Mouse (Mus musculus) small intestine, adult 2 months (tissue): ENCODE results near the gene Cachd1. TPM values are rescaled to one million over a fixed set of nuclear protein-coding genes. Genes with fewer than 3 reads are reported as not detected.

ENCODE experiments used
- H3K27ac ChIP-seq: fragments of 200-500 bp; 2 replicates; pipeline ENCODE4 v1.5.1; 2012; ENCODE audit warnings: low read depth, low read length, control low read depth, inconsistent platforms; ENCODE audit not compliant: insufficient read depth
- H3K27me3 ChIP-seq: fragments of 200-500 bp; 2 replicates; pipeline ENCODE4 v1.6.1; 2012; ENCODE audit warnings: mild to moderate bottlenecking, moderate library complexity, low read length, inconsistent platforms; ENCODE audit not compliant: control insufficient read depth, insufficient read depth
- H3K36me3 ChIP-seq: fragments of 200-500 bp; 2 replicates; pipeline ENCODE4 v1.6.1; 2012; ENCODE audit warnings: mild to moderate bottlenecking, low read length, control low read depth, inconsistent platforms; ENCODE audit not compliant: control insufficient read depth, insufficient read depth
- H3K4me1 ChIP-seq: fragments of 200-500 bp; 2 replicates; pipeline ENCODE4 v1.6.1; 2012; ENCODE audit warnings: low read length, inconsistent platforms, mixed read lengths; ENCODE audit not compliant: control insufficient read depth, insufficient read depth, insufficient read length
- H3K4me3 ChIP-seq: fragments of 200-500 bp; 2 replicates; pipeline ENCODE4 v1.5.1; 2012; ENCODE audit warnings: low read depth, mild to moderate bottlenecking, control low read depth, inconsistent platforms, low read length, moderate library complexity
- CTCF ChIP-seq: fragments of 200-500 bp; IDR thresholded peaks from 2 replicates; pipeline ENCODE4 v1.5.1; 2012; ENCODE audit warnings: low read depth, mild to moderate bottlenecking, control low read depth, inconsistent platforms, low read length, moderate library complexity, mixed read lengths; ENCODE audit not compliant: insufficient replicate concordance, insufficient read length; ENCODE audit errors: extremely low read depth
- POLR2A ChIP-seq: fragments of 200-500 bp; IDR thresholded peaks from 2 replicates; pipeline ENCODE4 v1.6.1; 2012; ENCODE audit warnings: low read depth, mild to moderate bottlenecking, control low read depth, inconsistent platforms, low read length, moderate library complexity
- WGBS: fragments of 180-500 bp; shearing (Covaris S2); methylation state at CpG from one replicate; pipeline ENCODE4 v1.1.7; 2018; 5-methylcytosine and 5-hydroxymethylcytosine counted together
- polyA plus RNA-seq: library from polyadenylated mRNA; depleted of rRNA; stranded (reverse); fragments of >200 nt; gene quantifications from 2 replicates; pipeline ENCODE4 v1.2.3, GENCODE M21; 2012

The Cachd1 gene
- polyA plus RNA-seq, 1 experiment = 51.7 TPM

DNA sequence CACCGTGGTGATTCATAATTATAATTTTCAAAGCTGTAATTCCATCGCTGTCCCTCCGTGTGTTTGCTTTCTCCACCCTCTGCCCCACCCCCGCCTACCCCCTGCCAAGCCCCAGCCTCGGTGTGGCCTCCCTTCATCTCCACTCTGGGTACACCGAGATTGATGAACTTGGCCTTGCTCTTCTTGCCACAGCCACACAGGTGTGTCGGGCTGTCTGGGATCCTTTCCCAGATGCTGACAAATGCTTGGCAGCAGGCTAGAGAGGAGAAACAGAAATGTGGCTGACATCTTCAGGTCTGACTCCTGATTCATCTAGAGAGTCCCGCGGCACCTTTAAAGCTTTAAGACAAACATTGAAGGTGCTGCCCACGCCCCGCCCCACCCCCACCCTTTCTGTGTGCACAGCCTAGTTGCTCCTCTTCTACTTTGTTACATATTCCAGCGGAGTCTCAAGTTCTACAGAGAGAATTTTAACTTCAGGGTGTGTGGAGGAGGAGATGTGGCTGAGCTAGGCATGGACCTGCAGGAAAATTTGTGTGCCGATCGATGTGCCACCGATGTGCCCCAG, 87.5 kb downstream of the Cachd1 start:
- Histone ChIP-seq H3K27me3 (no peaks in the 10 kb centered on the region), H3K4me1 (no peaks in the 10 kb centered on the region), H3K27ac (no peak overlapping the region), H3K36me3 (no peaks in the 10 kb centered on the region), H3K4me3 (no peak overlapping the region)
- 24% methylated on average over 15 of the region's 15 CpGs for WGBS
- TF ChIP-seq CTCF (no peak), POLR2A (no peak)

DNA sequence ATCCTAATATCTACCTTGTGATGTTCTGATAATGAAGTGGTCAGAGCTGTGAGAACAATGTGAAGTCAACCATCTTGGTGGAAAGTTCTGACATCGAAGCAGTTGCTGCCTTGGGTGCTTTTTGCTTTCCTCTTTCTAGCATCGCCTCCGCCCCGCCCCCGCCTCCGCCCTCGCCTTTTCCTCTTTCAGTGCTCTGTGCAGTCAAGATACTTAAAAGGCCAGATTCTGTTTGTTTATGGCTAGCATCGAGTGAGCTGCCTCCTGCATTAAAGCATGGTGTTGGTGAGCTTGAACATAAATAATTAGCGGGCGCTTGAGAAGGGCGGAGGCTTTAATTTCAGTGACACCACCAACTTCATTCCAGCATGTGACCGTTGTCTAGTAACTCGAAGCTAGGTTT, 88.9 kb downstream of the Cachd1 start:
- H3K36me3 ChIP-seq = no peaks in the 10 kb centered on the region
- H3K27me3 ChIP-seq = no peaks in the 10 kb centered on the region
- no peak for TF ChIP-seq POLR2A
- TF ChIP-seq CTCF = no peak
- 60% methylated on average over 13 of the region's 13 CpGs for WGBS
- H3K4me3 ChIP-seq = no peak overlapping the region
- H3K4me1 ChIP-seq = no peaks in the 10 kb centered on the region
- H3K27ac ChIP-seq = no peak overlapping the region

DNA sequence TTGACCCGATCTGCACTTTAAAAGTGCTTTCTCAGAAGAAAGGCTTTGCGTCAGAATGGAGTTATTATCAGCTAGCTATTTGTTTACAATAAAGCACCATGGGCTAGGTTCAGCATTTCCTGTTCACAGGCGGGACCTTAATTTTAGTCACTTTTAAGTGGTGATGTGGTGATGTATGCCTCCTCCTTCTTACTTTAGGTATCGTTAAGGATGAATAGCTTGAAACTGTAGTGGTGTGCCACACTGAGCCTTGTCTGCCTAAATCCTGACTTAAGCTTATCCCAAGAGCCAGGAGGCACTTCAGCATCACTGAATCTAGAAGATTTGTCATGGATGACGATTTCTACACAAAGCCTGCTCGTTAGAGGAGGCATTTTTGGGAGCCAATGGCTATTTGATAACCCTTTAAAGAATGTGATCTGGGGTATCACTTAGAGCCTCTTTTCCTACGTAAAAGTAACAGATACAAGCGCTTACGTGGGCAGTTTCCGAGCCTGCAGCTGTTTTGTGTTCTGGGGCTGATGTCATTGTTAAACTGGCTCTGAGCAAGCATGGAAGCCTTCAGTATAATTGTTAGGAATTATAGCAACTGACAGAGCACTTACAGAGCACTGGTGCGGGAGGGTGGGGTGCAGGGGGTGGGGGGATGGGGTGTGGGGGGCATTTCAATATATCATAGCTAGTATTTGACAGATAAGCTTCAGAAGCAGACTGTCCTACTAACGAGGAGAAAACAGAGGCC, 89.7 kb downstream of the Cachd1 start:
- no peaks in the 10 kb centered on the region for H3K4me1 ChIP-seq
- H3K36me3 ChIP-seq = no peaks in the 10 kb centered on the region
- H3K27ac ChIP-seq = no peak overlapping the region
- TF ChIP-seq CTCF = no peak
- TF ChIP-seq POLR2A = no peak
- no peak overlapping the region for H3K4me3 ChIP-seq
- H3K27me3 ChIP-seq = no peaks in the 10 kb centered on the region
- 79% methylated on average over 12 of the region's 12 CpGs for WGBS

DNA sequence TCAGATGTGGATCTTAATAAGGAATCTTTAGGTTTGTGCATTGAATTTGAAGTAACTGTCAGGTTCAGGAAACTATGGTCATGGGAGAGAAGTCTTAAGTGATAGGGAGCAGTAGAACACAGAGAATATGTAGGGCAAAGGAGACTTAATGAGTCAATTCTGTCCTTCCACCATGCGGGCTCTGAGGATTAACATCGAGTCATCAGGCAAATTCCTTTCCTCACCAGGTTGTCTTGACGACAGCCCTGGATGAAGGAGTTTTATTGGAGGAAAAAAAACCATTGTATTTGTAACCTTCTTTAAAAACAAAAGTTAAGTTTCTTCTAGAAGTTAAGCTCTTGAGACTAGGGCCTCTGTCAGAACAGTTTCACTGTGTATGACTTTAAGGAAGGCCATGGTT, 100.9 kb downstream of the Cachd1 start:
- no peak overlapping the region for H3K4me3 ChIP-seq
- no peaks in the 10 kb centered on the region for H3K36me3 ChIP-seq
- TF ChIP-seq POLR2A = no peak
- H3K4me1 ChIP-seq = no peaks in the 10 kb centered on the region
- 82% methylated on average over 3 of the region's 3 CpGs for WGBS
- no peak overlapping the region for H3K27ac ChIP-seq
- H3K27me3 ChIP-seq = no peaks in the 10 kb centered on the region

DNA sequence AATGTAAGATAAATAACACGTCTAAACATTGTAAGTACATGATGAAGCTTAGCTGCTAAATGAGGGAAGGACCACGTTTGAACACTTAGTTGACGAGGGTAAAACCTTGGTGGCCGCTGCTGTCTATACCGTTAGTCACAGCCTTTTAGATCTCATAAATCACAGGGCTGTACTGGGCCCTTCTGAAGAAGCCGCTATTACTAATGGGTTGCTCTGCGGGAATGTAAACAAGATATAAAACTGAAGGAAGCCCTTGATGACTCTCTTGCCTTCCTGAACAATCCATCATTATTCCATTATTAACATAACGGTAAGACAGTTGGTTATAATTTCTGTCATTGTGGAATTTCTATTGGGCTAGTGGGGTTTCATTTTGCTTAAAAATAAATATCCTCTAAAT, 102.9 kb downstream of the Cachd1 start:
- TF ChIP-seq CTCF (no peak), POLR2A (no peak)
- H3K27me3 ChIP-seq = no peaks in the 10 kb centered on the region
- no peak overlapping the region for H3K27ac ChIP-seq
- H3K36me3 ChIP-seq = no peaks in the 10 kb centered on the region
- no peak overlapping the region for H3K4me3 ChIP-seq
- no peaks in the 10 kb centered on the region for H3K4me1 ChIP-seq
- 36% methylated on average over 8 of the region's 8 CpGs for WGBS

DNA sequence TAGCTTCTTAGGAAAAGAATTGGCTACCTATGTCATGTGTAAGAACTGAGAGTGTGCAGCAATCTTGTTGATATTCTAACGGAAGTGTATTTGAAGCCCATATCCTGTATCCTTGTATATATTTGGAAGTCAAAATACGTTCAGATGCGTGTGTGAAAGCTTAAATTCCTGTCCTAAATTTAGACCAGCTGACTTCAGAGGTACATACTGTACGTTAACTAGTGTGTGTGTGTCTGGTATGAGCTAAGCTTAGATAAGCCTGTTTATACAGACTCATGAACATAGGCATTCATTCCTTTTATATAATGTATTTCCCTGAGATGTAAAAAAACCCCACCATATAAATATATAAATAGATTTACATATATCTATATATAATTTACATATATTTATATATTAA, 103.6 kb downstream of the Cachd1 start:
- WGBS = 71% methylated on average over 4 of the region's 4 CpGs
- Histone ChIP-seq H3K4me1 (no peaks in the 10 kb centered on the region), H3K4me3 (no peak overlapping the region), H3K27me3 (no peaks in the 10 kb centered on the region), H3K36me3 (no peaks in the 10 kb centered on the region), H3K27ac (no peak overlapping the region)
- TF ChIP-seq CTCF (no peak), POLR2A (no peak)

DNA sequence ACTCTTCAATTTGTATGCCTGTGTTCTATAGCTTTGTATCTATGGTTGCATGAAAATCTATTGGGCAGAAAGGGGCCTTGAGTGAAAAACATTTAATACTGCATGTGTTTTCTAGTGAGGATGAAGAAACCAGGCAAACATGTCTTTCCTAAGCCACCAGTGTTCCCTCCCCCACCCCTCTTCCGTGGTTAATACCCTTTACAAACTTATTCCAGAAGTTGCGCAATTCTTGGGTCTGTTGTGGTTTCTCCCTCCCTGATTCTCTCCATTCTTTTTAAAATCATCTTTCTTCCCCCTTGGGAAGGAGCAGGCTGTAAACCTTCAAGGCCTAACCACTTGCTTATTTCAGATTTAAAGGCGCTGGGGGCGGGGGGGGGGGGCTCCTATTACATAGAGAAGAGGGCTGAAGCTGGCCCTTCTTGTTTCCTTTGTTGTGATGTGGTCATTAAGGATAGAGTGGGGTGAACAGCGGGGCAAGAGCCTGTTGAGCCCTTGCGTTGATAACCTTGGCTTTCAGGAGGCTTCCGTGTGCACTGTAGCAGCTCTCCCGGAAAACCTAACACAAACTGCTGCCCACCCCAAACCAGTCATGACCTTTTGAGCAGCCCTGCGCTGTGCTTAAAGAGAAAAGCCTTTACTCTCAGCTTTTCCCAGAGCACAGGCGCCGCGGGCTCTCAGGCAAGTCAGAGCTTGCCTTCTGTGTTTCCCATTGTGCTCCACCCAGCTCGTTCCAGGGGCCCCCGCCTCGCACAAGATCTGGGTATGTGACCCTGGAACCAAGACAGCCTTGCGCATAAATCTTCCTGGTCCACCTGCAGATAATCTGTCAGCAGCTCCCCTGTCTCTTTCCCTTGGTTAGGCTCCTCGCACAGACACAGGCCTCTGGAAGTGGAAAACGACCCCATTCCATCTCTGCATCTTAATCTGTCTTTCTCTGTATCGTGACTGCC, 109.6 kb downstream of the Cachd1 start:
- H3K36me3 ChIP-seq = no peaks in the 10 kb centered on the region
- WGBS = 55% methylated on average over 19 of the region's 19 CpGs
- no peak overlapping the region for H3K4me3 ChIP-seq
- peaks cover 5% of the 10 kb centered on the region; the same call in 1 of the 2 replicates for H3K4me1 ChIP-seq
- TF ChIP-seq POLR2A = no peak
- no peak for TF ChIP-seq CTCF
- no peak overlapping the region for H3K27ac ChIP-seq
- H3K27me3 ChIP-seq = no peaks in the 10 kb centered on the region
